Mouse (Mus musculus) monocyte, adult 5-6 weeks (primary cell): ENCODE data around the gene Traf5. TPM values are rescaled to one million over a fixed set of nuclear protein-coding genes. Genes with fewer than 3 reads are reported as not detected.

Experiments
- ATAC-seq: fragments of 153-309, 156-312 bp; replicated peaks from 2 replicates; pipeline ENCODE4 v1.8.0; 2017; ENCODE audit warnings: mild to moderate bottlenecking; ENCODE audit not compliant: low TSS enrichment, insufficient number of reproducible peaks, severe bottlenecking, poor library complexity, low FRiP score
- total RNA-seq: library from RNA; stranded (forward); fragments of 200-1000, 200-491, 200-594 nt; gene quantifications from 3 replicates; pipeline ENCODE4 v1.2.3, GENCODE M21; 2017

Traf5 gene
- 27.1 to 48.1 TPM (median 30.7 TPM) in 3 replicates for total RNA-seq

DNA sequence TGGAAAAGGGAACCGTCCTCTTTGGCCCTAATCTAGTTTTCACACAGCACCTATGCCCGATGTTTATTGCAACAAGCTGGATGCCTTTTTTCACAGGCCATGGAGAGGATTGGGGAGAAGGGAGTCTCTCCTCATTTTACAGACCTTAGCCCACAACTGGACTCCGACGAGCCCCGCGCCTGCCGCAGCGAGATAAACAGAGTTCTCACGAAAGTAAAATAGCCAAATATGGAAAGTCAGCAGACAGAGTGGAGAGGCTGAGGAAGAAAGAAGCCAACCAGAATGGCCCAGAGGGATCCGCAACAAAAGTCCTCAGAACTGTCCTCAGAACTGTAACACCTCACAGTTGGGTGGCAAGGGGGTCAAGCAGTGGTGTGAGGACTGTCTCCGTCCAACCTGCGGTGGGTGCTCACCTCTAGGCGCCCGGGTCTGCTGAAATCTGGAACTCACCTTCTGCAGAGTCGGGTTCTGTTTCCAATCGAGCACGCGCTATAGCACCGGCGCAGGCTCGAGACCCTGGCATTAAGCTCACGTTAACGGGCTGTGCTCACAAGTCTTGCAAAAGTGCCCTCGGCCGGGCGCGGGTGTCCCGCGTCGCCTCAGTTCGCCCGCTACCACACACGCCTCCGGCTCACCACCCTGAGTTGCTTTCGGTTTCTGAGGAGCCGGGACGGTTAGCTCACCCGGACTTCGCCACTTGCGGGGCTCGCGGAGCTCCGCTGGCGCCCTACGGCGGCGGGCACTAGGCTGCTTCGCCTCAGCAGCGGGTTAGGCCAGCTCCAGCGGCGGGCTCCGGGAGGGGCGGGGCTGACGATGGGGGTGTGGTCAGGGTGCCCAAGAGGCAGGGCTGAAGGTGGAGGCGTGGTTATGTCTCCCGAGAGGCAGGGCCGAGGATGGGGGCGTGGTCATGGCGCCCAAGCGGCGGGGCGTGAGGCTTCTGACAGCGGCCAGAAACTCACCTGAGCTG lies at the start of gene Traf5:
Gene Traf5 (minus strand): TSS at position 754 of the 967 bp plus-strand sequence.
- ATAC-seq = peak; percentile 87

DNA sequence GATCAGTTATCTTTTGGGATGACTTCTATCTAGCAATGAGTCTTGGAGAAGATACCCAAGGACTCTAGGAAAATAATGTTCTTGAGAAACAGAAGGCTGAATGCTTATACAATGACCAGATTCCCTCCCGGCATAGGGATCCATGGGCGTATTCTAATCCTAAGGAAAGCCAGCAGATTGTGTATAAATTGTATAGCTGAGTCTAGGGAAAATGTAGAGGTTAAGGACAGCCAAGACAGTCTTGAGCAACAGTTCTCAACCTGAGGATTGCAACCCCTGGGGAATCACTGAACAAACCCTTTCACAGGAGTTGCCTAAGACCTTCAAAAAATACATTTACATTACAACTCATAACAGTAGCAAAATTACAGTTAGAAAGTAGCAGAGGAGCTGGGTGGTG lies 48.0 kb upstream of the Traf5 start:
- ATAC-seq = no peak

DNA sequence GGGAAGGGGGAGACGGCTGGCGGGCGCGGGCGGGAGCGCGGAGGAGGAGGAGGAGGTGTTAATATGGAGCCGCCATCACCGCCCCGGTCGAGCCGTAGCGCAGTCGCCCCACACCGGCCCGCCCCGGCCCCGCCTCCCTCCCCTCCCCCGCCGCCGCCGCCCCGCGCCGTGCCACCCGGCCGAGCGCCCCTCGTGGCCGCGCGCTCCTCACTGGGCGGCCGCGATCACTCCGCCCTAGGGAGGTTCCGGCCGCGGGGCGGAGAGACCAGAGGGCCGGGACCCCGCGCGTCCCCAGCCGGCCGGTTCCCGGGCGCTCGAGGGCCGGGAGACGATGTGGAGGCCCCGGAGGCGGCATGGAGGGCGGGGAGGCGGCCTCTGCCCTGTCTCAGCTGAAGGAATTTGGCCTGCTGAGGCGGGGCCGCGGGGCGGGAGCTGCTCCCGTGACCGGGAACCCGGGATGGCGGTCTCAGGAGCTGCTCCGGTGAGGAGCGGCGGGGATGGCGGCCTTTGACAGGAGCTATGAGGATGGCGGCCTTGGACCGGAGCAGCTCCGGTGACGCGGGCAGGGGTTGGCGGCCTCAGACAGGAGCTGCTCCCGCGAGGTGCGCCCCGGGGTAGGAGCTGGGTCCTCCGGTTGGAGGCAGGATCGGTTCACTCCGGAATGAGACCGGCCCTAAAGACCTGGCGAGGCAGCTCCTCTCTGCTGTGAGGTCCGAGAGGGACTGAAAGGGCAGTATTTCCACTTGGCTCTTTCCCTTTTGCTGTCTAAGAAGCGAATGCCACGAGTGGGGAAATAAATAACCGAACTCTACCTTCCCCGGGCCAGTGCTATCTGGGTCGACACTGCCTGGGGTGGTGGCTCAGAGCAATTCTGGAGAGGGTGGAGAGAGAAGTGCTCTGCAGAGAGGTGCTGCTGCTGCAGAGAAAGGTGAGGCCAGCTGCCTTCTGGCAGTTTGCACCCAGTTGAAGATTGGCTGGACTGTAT lies 45.9 kb upstream of the Traf5 start, which contains the start of gene Rcor3:
Gene Rcor3 (minus strand): TSS at position 137 of the 985 bp plus-strand sequence.
- peak; percentile 55 for ATAC-seq

DNA sequence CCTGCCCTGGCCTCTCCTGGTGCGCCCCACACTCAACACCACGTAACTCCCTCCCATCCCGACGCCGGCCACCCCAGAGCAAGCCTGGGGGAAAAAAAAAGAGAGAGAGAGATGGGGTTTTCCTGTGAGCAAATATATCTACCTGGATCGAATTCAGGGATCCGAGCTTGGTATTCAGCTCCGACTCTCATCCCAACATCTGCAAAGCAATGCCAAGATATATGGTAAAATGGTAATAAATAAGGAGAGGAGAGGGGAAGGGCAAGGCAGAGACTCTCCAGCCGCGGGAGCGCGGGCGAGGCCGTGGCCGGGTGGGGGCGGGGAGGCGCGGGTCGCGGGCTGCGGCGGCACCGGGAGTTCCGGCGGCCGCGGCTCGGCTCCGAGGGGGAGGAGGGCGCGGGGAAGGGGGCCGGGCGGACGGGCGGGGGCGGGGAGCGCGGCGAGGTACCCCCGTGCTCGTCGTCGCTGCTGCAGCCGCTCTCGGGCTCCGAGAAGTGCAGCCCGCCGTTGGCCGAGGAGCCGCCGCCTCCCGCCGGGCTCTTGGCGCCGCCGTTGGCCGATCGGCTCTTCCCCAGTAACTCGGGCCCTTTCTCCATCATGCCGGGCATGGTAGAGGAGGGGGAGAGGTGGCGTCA lies 45.0 kb upstream of the Traf5 start:
- ATAC-seq = peak; percentile 13; the same call in 1 of the 2 replicates

DNA sequence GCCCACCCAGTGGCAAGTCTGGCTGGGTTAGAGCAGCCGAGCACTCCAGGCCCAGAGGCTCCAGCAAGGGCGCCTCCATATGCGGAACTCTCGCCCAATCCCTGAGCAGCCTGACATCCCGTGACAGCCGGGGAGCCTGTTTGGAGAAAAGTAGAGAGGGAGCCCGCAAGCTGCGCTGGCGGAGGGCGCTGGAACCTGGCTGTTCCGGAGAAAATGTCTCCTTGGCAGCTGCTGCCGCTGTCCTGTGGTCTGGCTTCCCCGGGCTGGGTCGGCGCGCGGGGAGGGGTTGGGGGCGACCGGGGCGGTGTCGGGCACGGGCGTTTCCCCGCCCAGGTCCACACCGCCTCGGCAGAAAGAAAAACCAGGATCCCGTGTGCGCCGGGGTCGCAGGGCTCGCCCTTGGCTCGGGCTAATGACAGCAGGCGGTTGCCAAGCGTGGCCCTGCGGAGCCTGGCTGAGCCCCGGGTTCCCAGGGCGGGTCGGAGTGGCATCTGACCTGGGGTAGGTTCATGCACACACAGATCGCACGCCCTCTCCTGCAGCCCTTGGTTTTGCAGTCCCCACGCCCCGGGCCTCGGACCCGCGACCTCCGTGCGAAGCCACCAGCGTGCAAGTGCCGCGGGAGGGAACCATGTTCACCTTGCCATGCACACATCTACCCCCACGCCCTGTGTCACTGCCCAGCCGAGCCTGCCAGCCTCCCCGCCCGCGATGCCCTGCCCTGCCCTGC lies 44.4 kb upstream of the Traf5 start:
- ATAC-seq = peak; percentile 74

DNA sequence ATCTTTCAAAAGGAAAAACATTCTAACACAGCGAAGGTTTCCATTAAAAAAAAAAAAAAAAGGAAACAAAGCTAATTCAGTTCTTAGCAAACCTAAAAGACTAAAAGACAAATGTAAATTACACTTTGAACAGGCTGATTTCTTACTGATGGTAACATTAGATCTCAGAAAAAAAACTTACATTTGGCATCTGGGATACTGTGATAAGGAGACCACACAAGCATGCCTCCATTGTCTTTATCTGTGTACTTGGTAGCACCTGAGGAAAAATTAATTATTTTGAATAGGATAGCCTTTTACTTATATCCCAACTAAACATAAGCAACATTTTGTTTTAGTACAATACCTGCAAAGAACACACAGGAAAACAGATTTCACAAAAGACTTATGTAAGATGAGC lies 37.8 kb upstream of the Traf5 start:
- no peak for ATAC-seq

DNA sequence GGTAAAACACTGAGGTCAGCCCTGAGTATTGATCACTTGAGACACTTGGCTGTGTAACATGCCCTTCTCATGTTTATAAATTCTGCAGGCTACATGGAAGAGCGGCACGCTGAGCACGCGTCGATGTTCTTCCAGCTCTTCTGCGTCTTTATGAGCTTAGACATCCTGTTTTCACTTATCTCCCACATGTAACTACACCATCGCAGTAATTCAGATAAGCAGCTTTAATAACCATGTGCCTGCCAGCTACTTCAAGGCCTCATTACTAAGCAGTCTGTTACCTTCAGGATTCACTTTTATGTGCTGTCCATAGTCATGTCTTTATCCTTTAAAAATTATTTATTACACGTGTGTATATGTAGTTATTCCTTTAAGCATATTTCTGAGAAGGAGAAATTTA lies 36.0 kb upstream of the Traf5 start:
- ATAC-seq = no peak

DNA sequence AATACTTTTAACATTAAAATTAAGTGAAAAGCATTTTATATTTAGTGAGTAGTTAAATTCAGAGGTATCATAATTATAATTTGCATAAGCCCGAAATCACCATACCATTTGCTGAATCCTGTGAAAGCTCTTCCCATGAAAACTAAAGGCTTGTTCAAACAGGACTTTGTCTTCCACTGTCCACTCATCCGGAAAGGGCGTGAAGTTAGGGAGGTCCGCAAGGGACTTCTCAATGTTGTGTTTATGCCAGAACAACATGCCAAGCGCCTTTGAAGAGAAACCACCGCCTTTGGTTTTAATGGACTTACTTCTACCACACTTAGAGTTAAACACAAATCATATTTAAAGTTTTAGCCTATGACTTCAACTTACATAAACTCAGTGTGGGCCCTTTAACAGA lies 33.4 kb upstream of the Traf5 start:
- no peak for ATAC-seq

DNA sequence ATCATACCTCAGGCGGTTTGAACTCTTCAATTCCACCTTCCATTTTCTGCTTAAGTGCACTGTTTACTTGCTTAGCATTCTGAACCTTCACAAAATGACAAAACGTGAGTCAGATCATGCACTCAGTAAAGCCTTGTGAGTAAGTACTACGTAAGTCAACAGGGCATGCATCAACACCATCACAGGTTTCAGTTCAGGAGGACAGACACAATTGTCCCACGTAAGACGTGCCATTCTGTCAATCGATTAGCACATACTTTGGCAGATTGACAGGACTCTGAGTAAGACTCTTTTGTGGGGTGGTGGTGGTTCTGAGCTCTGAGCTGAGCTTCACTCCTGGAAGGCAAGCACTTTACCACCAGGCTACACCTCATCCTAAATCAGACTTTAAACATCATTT lies 23.9 kb upstream of the Traf5 start:
- ATAC-seq = no peak

DNA sequence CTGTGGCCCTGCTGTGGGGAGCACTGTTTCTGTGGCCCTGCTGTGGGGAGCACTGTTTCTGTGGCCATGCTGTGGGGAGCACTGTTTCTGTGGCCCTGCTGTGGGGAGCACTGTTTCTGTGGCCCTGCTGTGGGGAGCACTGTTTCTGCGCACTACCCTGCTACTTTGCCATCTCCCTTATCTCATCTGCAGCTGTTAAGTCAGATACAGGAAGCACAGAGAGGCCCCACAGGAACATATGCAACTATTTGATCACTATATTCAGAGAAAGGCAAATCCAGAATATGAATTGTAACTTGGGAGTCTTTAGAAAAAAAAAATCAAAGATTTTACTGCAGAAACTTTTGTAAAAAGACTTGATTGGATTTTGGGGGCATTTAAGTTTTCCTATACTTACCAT lies 23.0 kb upstream of the Traf5 start:
- ATAC-seq = no peak

DNA sequence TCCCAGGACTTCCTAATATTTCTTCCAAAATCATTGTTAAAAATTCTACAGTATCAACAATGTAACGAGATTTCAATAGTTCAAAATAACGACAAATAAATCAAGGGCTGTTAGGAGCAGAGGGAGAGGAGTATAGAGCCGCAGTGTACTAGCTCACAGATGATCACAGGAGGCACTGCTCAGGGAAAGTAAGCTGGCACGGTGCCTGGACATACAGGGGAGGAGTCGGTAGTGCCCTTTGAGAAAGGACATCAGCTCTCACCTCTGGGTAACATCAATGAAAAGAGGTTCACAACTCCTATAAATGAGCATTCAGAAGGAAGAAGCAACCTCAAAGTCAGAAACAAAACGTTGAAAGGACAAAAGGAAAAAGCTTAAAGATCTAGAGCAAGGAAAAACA lies 16.8 kb upstream of the Traf5 start:
- ATAC-seq = no peak

DNA sequence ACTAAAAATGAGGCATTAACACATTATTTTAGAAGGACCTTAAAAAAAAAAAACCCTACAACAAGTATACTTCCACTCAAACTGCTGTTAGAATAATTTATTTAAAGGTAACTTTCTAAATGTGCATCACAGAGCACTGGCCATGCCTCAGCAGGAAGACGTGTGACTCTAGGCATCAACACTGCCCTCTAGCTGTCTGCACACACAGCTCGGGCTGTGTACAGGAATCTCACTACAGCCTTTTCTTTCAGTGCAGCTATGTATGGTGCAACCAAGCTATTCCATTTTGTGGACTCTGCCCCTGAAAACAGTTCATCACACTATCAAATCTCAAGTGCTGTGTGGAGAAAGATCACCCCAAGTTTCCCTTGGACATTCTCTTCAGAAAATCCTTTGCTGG lies 15.0 kb upstream of the Traf5 start:
- ATAC-seq = 0 out of 2 replicates have a peak, but pooled peaks have one; percentile 57

DNA sequence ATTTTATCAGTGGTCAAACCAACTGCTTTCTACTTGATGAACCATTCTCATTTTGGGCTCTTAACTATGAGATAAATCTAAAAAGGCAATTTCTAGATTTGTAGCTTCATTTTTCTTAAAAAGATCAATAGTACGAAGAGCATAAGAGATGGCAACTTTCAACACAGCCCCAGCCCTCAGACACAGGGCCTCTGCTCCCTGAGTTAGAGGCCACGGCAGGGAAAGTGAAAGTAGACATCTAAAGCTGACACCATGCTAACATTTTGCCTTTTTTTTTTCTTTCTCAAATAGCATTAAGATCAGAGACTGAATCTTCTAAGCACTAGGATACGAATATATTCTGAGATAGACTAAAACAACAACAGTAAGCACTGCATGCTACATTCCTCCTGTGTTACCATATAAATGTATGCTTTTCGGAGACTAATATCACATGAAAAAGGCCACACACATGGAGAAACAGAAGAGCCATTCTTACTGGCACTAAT lies 13.6 kb upstream of the Traf5 start:
- no peak for ATAC-seq

DNA sequence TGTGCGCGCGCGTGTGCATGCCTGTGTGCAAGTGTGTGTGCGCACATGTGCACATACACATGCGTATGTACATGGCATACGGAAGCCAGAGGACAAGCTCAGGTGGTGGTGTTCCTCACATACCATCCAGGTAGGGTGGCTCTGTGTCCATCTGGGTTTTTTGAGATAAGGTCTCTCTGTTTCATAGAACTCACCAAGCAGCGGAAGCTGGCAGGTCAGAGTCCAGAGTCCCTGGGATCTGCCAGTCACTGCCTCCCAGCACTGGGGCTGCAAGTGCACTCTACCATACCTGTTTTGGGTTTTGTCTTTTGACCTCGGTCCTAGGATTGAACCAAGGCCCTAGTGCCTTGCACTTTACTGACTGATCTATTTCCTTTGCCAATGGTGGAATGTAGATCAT lies 11.7 kb upstream of the Traf5 start:
- ATAC-seq = no peak

DNA sequence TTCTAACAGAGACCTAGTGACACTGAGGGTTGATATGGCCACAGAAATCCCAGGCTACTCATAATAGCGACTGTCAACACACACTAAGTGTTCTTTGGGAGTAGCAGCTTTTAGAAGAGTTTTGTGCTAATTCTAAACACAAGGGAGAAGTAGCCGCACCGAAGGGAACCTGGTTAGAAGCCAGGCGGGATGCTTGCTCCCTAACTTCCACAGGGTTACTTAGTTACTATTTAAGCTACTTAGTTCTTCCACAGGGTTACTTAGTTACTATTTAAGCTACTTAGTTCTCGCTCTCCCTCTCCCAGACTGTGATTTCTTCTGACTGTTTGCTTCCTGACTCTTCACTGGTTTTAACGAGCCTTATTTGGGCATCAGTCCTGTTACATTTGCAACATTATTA lies 10.8 kb upstream of the Traf5 start:
- ATAC-seq = no peak

DNA sequence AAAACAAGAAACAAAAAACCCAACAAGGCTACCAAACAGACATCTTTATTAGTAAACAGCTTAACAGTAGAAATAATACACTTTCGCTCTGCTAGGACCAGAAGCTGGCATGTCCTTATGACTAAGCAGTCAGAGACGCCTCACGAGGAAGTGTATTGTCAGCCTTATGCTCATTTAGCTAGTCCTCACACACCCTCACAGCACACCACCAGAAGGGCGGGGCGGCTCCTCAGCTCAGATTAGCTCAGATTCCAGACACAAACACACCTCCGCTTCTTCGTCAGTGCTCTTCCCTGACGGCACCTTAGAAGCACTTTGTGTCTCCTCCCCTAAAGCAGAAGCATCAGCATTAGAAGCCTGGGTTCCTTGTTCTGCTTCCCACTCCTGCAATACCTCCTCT lies 9.0 kb upstream of the Traf5 start:
- ATAC-seq = no peak

DNA sequence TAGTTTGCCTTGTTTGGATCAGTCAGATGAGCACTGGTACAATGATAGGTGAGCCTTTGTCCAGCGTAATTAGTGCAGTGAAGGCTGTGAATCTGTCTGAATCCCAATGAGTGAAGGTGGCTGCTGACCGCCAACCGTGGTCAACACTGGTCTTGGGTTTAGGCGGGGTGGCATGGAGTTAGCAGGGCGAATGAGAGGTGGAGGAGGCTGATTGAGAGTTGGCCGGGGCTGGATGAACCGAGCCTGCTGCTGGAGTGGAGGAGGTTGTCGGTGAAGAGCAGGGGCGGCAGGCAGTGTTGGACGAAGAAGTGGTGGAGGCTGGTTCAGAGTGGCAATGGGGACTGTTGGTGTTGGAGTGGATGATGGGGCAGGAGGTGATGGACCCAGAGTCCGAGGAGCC lies 8.4 kb upstream of the Traf5 start:
- ATAC-seq = no peak

DNA sequence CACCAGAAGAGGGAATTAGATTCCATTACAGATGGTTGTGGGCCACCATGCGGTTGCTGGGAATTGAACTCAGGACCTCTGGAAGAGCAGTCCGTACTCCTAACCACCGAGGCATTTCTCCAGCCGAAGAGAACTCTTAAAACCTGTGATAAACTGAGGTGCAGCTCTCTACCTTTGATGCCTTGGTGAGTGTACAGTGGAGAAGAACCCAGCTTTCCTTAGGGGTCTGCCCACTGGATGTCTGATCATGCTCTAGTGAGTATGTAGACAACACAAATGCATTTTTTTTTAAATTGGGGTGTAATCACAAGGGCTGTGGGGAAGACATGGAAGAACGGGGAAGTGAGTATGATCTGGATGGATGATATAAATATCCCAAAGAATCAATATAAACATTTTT lies 3.3 kb upstream of the Traf5 start:
- no peak for ATAC-seq
